Mouse (Mus musculus): ENCODE results near the gene Fam53b. TPM values are rescaled to one million over a fixed set of nuclear protein-coding genes. Genes with fewer than 3 reads are reported as not detected.

Fam53b gene
- polyA plus RNA-seq, 1 experiment from 2014 or later, result 29.9 TPM

GRCm38 (mm10) chr7:132799119-132800016, 14.3 kb downstream of the Fam53b start:
- H3K36me3 ChIP-seq (replicated peaks), result peaks cover 42% of the 10 kb centered on the region

GRCm38 (mm10) chr7:132795141-132795540, 18.5 kb downstream of the Fam53b start:
- no peak for DNase-seq (ENCODE audit: low spot score)
- H3K27ac ChIP-seq (replicated peaks), result no peak overlapping the region
- peaks cover 33% of the 10 kb centered on the region for H3K36me3 ChIP-seq (replicated peaks)
- no peaks in the 10 kb centered on the region for H3K27me3 ChIP-seq (replicated peaks; ENCODE audit: low read depth, poor library complexity, severe bottlenecking)
- H3K4me1 ChIP-seq, result peaks cover 51% of the 10 kb centered on the region
- WGBS, result 93% methylated on average over 5 of the region's 5 CpGs
- no peak overlapping the region for H3K4me3 ChIP-seq
- H3K9me3 ChIP-seq, result no peaks in the 10 kb centered on the region

More at GRCm38 (mm10) chr7:132799119-132800016, 14.3 kb downstream of the Fam53b start:
- Histone ChIP-seq H3K9me3 (no peaks in the 10 kb centered on the region), H3K4me3 (no peak overlapping the region), H3K27ac (replicated peaks) (0 out of 2 replicates have a peak overlapping the region, but pooled peaks have one; percentile 10), H3K27me3 (replicated peaks; ENCODE audit: low read depth, poor library complexity, severe bottlenecking) (no peaks in the 10 kb centered on the region), H3K4me1 (peaks cover 42% of the 10 kb centered on the region)
- 88% methylated on average over 5 of the region's 5 CpGs for whole genome bisulfite sequencing
- no peak for DNase-seq (ENCODE audit: low spot score)

- Histone ChIP-seq H3K27ac (replicated peaks) (no peak overlapping the region), H3K4me1 (peaks cover 39% of the 10 kb centered on the region), H3K36me3 (replicated peaks) (peaks cover 19% of the 10 kb centered on the region), H3K27me3 (replicated peaks; ENCODE audit: low read depth, poor library complexity, severe bottlenecking) (no peaks in the 10 kb centered on the region), H3K4me3 (no peak overlapping the region), H3K9me3 (no peaks in the 10 kb centered on the region)
- 75% methylated on average over 6 of the region's 6 CpGs for WGBS
- no peak for DNase-seq (ENCODE audit: low spot score)
These were observed 20.2 kb downstream of the Fam53b start for GRCm38 (mm10) chr7:132793467-132793866.

- Histone ChIP-seq H3K27me3 (replicated peaks; ENCODE audit: low read depth, poor library complexity, severe bottlenecking) (no peaks in the 10 kb centered on the region), H3K36me3 (replicated peaks) (peaks cover 11% of the 10 kb centered on the region; the same call in 1 of the 2 replicates), H3K27ac (replicated peaks) (no peak overlapping the region), H3K4me1 (peaks cover 60% of the 10 kb centered on the region), H3K9me3 (no peaks in the 10 kb centered on the region), H3K4me3 (no peak overlapping the region)
- DNase-seq (ENCODE audit: low spot score), result no peak
- 90% methylated on average over 14 of the region's 14 CpGs for whole genome bisulfite sequencing
These were observed 23.1 kb downstream of the Fam53b start for GRCm38 (mm10) chr7:132790447-132791219.

- WGBS, result 94% methylated on average over 13 of the region's 13 CpGs
- H3K36me3 ChIP-seq (replicated peaks), result peaks cover 11% of the 10 kb centered on the region; the same call in 1 of the 2 replicates
- peaks cover 60% of the 10 kb centered on the region for H3K4me1 ChIP-seq
- H3K9me3 ChIP-seq, result no peaks in the 10 kb centered on the region
- H3K27ac ChIP-seq (replicated peaks), result no peak overlapping the region
- H3K27me3 ChIP-seq (replicated peaks; ENCODE audit: low read depth, poor library complexity, severe bottlenecking), result no peaks in the 10 kb centered on the region
- DNase-seq (ENCODE audit: low spot score), result no peak
- no peak overlapping the region for H3K4me3 ChIP-seq
These were observed 24.9 kb downstream of the Fam53b start for GRCm38 (mm10) chr7:132788826-132789225.

- H3K9me3 ChIP-seq, result no peaks in the 10 kb centered on the region
- H3K4me1 ChIP-seq, result peaks cover 51% of the 10 kb centered on the region
- no peaks in the 10 kb centered on the region for H3K27me3 ChIP-seq (replicated peaks; ENCODE audit: low read depth, poor library complexity, severe bottlenecking)
- 94% methylated on average over 4 of the region's 4 CpGs for WGBS
- no peak for DNase-seq (ENCODE audit: low spot score)
- H3K27ac ChIP-seq (replicated peaks), result no peak overlapping the region
- H3K36me3 ChIP-seq (replicated peaks), result 0 out of 2 replicates have a peak, but pooled peaks cover 5% of the 10 kb centered on the region
- no peak overlapping the region for H3K4me3 ChIP-seq
These were observed 26.0 kb downstream of the Fam53b start for GRCm38 (mm10) chr7:132787496-132788190.

- no peak for DNase-seq (ENCODE audit: low spot score)
- H3K27me3 ChIP-seq (replicated peaks; ENCODE audit: low read depth, poor library complexity, severe bottlenecking), result no peaks in the 10 kb centered on the region
- peaks cover 54% of the 10 kb centered on the region for H3K4me1 ChIP-seq
- 90% methylated on average over 4 of the region's 4 CpGs for WGBS
- 0 out of 2 replicates have a peak, but pooled peaks cover 4% of the 10 kb centered on the region for H3K36me3 ChIP-seq (replicated peaks)
- 0 out of 2 replicates have a peak overlapping the region, but pooled peaks have one; percentile 44 for H3K27ac ChIP-seq (replicated peaks)
- H3K9me3 ChIP-seq, result no peaks in the 10 kb centered on the region
- H3K4me3 ChIP-seq, result no peak overlapping the region
These were observed 26.7 kb downstream of the Fam53b start for GRCm38 (mm10) chr7:132787022-132787421.

- Histone ChIP-seq H3K4me3 (no peak overlapping the region), H3K27ac (replicated peaks) (peak overlapping the region; percentile 44; the same call in 1 of the 2 replicates), H3K9me3 (no peaks in the 10 kb centered on the region), H3K27me3 (replicated peaks; ENCODE audit: low read depth, poor library complexity, severe bottlenecking) (no peaks in the 10 kb centered on the region), H3K36me3 (replicated peaks) (0 out of 2 replicates have a peak, but pooled peaks cover 4% of the 10 kb centered on the region), H3K4me1 (peaks cover 54% of the 10 kb centered on the region)
- no peak for DNase-seq (ENCODE audit: low spot score)
- 58% methylated on average over 4 of the region's 4 CpGs for WGBS
These were observed 27.2 kb downstream of the Fam53b start for GRCm38 (mm10) chr7:132786522-132786921.

- H3K4me1 ChIP-seq, result peaks cover 54% of the 10 kb centered on the region
- 0 out of 2 replicates have a peak, but pooled peaks cover 4% of the 10 kb centered on the region for H3K36me3 ChIP-seq (replicated peaks)
- no peaks in the 10 kb centered on the region for H3K9me3 ChIP-seq
- no peaks in the 10 kb centered on the region for H3K27me3 ChIP-seq (replicated peaks; ENCODE audit: low read depth, poor library complexity, severe bottlenecking)
- no peak overlapping the region for H3K4me3 ChIP-seq
- no peak for DNase-seq (ENCODE audit: low spot score)
- 73% methylated on average over 7 of the region's 7 CpGs for WGBS
- H3K27ac ChIP-seq (replicated peaks), result no peak overlapping the region; the same call in 1 of the 2 replicates
These were observed 27.7 kb downstream of the Fam53b start for GRCm38 (mm10) chr7:132786011-132786410.

- Histone ChIP-seq H3K9me3 (no peaks in the 10 kb centered on the region), H3K4me1 (peaks cover 60% of the 10 kb centered on the region), H3K36me3 (replicated peaks) (peaks cover 6% of the 10 kb centered on the region), H3K27me3 (replicated peaks; ENCODE audit: low read depth, poor library complexity, severe bottlenecking) (no peaks in the 10 kb centered on the region), H3K4me3 (no peak overlapping the region), H3K27ac (replicated peaks) (no peak overlapping the region)
- DNase-seq (ENCODE audit: low spot score), result no peak
- 89% methylated on average over 5 of the region's 5 CpGs for WGBS
These were observed 29.6 kb downstream of the Fam53b start for GRCm38 (mm10) chr7:132784101-132784500.

GRCm38 (mm10) chr7:132781850-132782249, 31.8 kb downstream of the Fam53b start:
- Histone ChIP-seq H3K4me1 (peaks cover 54% of the 10 kb centered on the region), H3K4me3 (no peak overlapping the region), H3K27me3 (replicated peaks; ENCODE audit: low read depth, poor library complexity, severe bottlenecking) (no peaks in the 10 kb centered on the region), H3K36me3 (replicated peaks) (peaks cover 24% of the 10 kb centered on the region), H3K27ac (replicated peaks) (peak overlapping the region; percentile 60), H3K9me3 (no peaks in the 10 kb centered on the region)
- DNase-seq (ENCODE audit: low spot score), result no peak
- WGBS, result 68% methylated on average over 6 of the region's 6 CpGs
